Mouse (Mus musculus): ENCODE results near the gene Mphosph10. TPM values are rescaled to one million over a fixed set of nuclear protein-coding genes. Genes with fewer than 3 reads are reported as not detected.
A peak's percentile ranks its signal among the peaks of the same experiment; 100 is the strongest.

Gene Mphosph10
- total RNA-seq, 2 experiments from 2014 or later = 11.6 to 13.4 TPM

GRCm38 (mm10) chr7:64356661-64357060 lies 35.4 kb downstream of the Mphosph10 start:
- intact Hi-C loops (cut with DNase I) = loop anchor here (10.0 kb wide), 1 partner anchor 388 kb away; no protein-coding TSS in a partner anchor
- no peak for DNase-seq

GRCm38 (mm10) chr7:64354206-64354605 lies 37.9 kb downstream of the Mphosph10 start:
- no peak for DNase-seq
- intact Hi-C loops (cut with DNase I) = loop anchor here (10.0 kb wide), 1 partner anchor 391 kb away; no protein-coding TSS in a partner anchor

- intact Hi-C loops (cut with DNase I) = loop anchor here (10.0 kb wide), 1 partner anchor 394 kb away; no protein-coding TSS in a partner anchor
- DNase-seq = no peak
Observed at GRCm38 (mm10) chr7:64351087-64351486, 41.0 kb downstream of the Mphosph10 start.

- intact Hi-C loops (cut with DNase I) = no loop called here
- no peak for DNase-seq
Observed at GRCm38 (mm10) chr7:64349147-64349861, 42.8 kb downstream of the Mphosph10 start.

GRCm38 (mm10) chr7:64347813-64348212 lies 44.3 kb downstream of the Mphosph10 start:
- intact Hi-C loops (cut with DNase I) = no loop called here
- DNase-seq = no peak

- no peak for DNase-seq
- intact Hi-C loops (cut with DNase I) = no loop called here
Observed at GRCm38 (mm10) chr7:64332686-64333085, 59.4 kb downstream of the Mphosph10 start.

GRCm38 (mm10) chr7:64331309-64331708 lies 60.8 kb downstream of the Mphosph10 start:
- DNase-seq = no peak
- intact Hi-C loops (cut with DNase I) = no loop called here

GRCm38 (mm10) chr7:64327486-64327885 lies 64.6 kb downstream of the Mphosph10 start:
- intact Hi-C loops (cut with DNase I) = loop anchor here (1.0 to 5.0 kb wide), 3 partner anchors 40 to 575 kb away; partner anchors contain the start of gene Mtmr10
- no peak for DNase-seq

GRCm38 (mm10) chr7:64326892-64327291 lies 65.2 kb downstream of the Mphosph10 start:
- peak; percentile 82 to 92 for DNase-seq
- intact Hi-C loops (cut with DNase I) = loop anchor here (1.0 to 5.0 kb wide), 3 partner anchors 40 to 574 kb away; partner anchors contain the start of gene Mtmr10

Other genes starting within 250 kb of the Mphosph10 start
- gene Trpm1, start 238.4 kb downstream of the Mphosph10 start, total RNA-seq (2021) = under 1 TPM in 1 of 2 experiments, not detected in 1; 0.11 TPM
- 10 to 100 TPM; 13.4 to 13.9 TPM for gene Mtmr10, start 104.6 kb downstream of the Mphosph10 start, total RNA-seq (2021)
- gene Fan1, start 18.2 kb downstream of the Mphosph10 start, total RNA-seq (2021) = 1 to 10 TPM; 8.9 to 9.9 TPM
- gene Mcee, start 339 bp upstream of the Mphosph10 start, total RNA-seq (2021) = 100 to 1,000 TPM; 196 to 206 TPM
- under 1 TPM; 0.51 to 0.94 TPM for gene Apba2, start 109.4 kb upstream of the Mphosph10 start, total RNA-seq (2021)